Mouse (Mus musculus) 3T3-L1 (cell line): ENCODE measurements at regions not wholly inside any gene's neighbourhood (a gene's known extent, or its start where the extent isn't known, plus 50 kb on each side); places are given as distances from the start of the nearest gene placed in this dataset.

Experiments used
- DNase-seq: peaks from one replicate; pipeline ENCODE4 v3.0.0-alpha.2; 2015; ENCODE audit warnings: low read depth, low spot score

GRCm38 (mm10) chr5:97527555-97527954, 70.7 kb upstream of the Gk2 start:
- no peak for DNase-seq
